Comparison of ENCODE assay signal across 13 mouse cellular contexts in the genomic region with DNA sequence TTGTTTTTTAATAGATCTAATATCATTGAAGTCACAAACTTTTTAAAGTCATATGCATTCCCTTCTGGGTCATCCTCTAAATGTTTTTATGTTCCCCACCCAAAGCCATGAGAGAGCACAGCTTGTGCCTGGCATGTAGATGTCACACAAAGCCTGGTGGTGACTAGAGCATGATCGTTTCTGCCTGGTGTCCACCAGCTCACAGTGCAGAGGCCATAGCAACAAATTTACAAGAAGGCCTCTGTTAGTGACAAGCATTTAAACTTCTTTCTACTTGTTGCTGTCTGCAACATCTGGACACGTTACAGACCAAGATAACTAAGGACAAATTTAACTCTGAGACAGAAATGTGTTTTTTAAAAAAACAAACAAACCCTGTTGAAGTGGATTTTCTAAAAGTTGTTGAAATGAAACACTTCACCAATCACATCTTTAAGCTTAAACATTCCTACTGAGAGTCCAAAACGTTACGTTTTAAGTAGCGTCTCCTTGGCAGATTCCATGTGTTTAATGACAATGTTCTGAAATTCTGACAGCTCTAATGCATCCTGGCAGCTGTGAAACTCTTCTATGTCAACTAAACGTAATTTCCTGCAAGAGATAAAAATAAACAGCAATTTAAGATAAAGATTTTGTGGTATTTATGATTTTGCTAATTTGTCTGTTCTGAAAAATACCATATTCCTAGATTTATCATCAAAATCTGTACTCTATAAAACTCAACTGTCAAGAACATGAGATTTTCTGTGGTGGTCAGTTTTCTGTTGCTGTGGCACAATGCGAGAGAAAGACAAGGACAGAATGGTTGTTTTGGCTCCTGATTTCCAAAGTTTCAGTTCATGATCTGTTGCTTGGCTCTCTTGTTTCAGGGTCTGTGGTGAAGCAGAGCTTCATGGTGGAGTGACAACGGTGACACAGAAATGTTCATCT.
"Had no signal": no experiment of that assay in that cellular context is flagged by ENCODE, and none has a peak within 500 bp of the region (broad histone marks: within the 10 kb centered on the region; RNA-seq: fewer than 3 reads in every experiment).

No protein-coding gene starts in this region.

- H3K4me3 ChIP-seq: left cerebral cortex, adult 2 months; limb, embryonic 10.5 days; liver, embryonic 15.5 days; megakaryocyte, embryonic 14.5 days; midbrain, embryonic 15.5 days; neural tube, embryonic 12.5 days had no signal

- H3K27ac ChIP-seq: hindbrain, embryonic 14.5 days; left cerebral cortex, adult 2 months; limb, embryonic 10.5 days; liver, embryonic 15.5 days; macrophage; midbrain, embryonic 15.5 days; neural tube, embryonic 12.5 days had no signal

- H3K4me1 ChIP-seq: limb, embryonic 10.5 days; liver, embryonic 15.5 days; megakaryocyte, embryonic 14.5 days; midbrain, embryonic 15.5 days; neural tube, embryonic 12.5 days had no signal

- H3K4me2 ChIP-seq: hindbrain, embryonic 14.5 days; liver, embryonic 11.5 days; liver, embryonic 15.5 days; midbrain, embryonic 11.5 days; midbrain, embryonic 15.5 days; neural tube, embryonic 12.5 days had no signal

- H3K36me3 ChIP-seq: limb, embryonic 10.5 days; liver, embryonic 15.5 days; midbrain, embryonic 15.5 days; neural tube, embryonic 12.5 days had no signal

- H3K9ac ChIP-seq: hindbrain, embryonic 14.5 days; liver, embryonic 15.5 days; midbrain, embryonic 15.5 days; neural tube, embryonic 12.5 days had no signal

- DNase-seq: thymus, adult 2 months; thymus, postnatal 25 days had no signal

- ATAC-seq: intestine, embryonic 16.5 days; midbrain, embryonic 15.5 days had no signal

- H3K9me3 ChIP-seq: limb, embryonic 10.5 days; liver, embryonic 15.5 days; midbrain, embryonic 15.5 days; neural tube, embryonic 12.5 days had no signal

- H3K27me3 ChIP-seq: liver, embryonic 15.5 days; megakaryocyte, embryonic 14.5 days; midbrain, embryonic 15.5 days; neural tube, embryonic 12.5 days had no signal
